Mouse (Mus musculus) embryonic fibroblast, embryonic 13.5 days (primary cell): ENCODE data around the gene Topbp1.

ENCODE experiments used
- CTCF ChIP-seq: IDR thresholded peaks from 2 replicates; pipeline ENCODE4 v1.5.1; 2011; ENCODE audit warnings: mild to moderate bottlenecking, control low read depth, low read length, moderate library complexity, borderline replicate concordance; ENCODE audit not compliant: insufficient read depth
- POLR2A ChIP-seq: IDR thresholded peaks from 2 replicates; pipeline ENCODE4 v1.6.1; 2011; ENCODE audit warnings: low read depth, mild to moderate bottlenecking, control low read depth, low read length, moderate library complexity

DNA sequence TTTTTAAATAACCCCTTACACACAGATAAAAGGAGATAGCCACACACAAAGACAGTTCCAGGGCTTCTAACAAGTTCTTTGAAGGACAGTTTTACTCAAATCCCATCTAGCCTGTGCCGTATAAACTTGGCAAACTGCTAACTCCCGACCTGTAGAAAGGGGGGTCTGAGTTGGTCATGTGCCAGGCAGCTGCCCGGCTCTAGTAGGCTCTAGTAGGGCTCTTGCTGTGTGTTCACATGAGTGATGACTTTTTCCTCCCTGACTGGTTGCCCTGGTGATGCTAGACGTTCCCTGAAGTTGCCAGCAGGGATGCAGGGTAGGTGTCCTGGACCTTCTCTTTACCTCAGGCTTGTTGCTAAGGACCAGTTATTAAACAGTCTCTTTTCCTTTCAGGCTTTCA is 33.9 kb upstream of the Topbp1 start:
- TF ChIP-seq POLR2A (no peak), CTCF (no peak)
